Mouse (Mus musculus) CH12.LX (cell line): ENCODE results near the gene Eci1. TPM values are rescaled to one million over a fixed set of nuclear protein-coding genes. Genes with fewer than 3 reads are reported as not detected.
A peak's percentile ranks its signal among the peaks of the same experiment; 100 is the strongest.
"Not testable (repeated sequence)": the region's sequence is repeated elsewhere in the genome, so short reads cannot be mapped to it uniquely, and the experiment has no call there.

Experiments used
- DNase-seq: peaks from one replicate; pipeline ENCODE4 v3.0.0-alpha.2; 2013; ENCODE audit errors: extremely low read depth
- H3K27ac ChIP-seq: 2 replicates; pipeline ENCODE4 v1.5.1; 2012; ENCODE audit warnings: low read depth, mild to moderate bottlenecking, control low read depth, moderate library complexity; ENCODE audit not compliant: insufficient read depth
- H3K27me3 ChIP-seq: replicated peaks from 2 replicates; pipeline ENCODE3; 2012; ENCODE audit warnings: inconsistent platforms
- H3K36me3 ChIP-seq, 2 experiments: replicated peaks in 1 of 2; 2 replicates each; pipeline versions ENCODE3 to v1.6.1; 2012; ENCODE audit warnings: inconsistent platforms in 1 of 2, low read length in 1 of 2, mild to moderate bottlenecking in 1 of 2, mixed read lengths in 1 of 2, moderate library complexity in 1 of 2; ENCODE audit not compliant: control insufficient read depth in 1 of 2, insufficient read depth in 1 of 2
- H3K4me1 ChIP-seq, 2 experiments: 2 replicates each; pipeline ENCODE4 v1.6.1; 2012; ENCODE audit warnings: inconsistent platforms in 1 of 2, moderate library complexity in 1 of 2; ENCODE audit not compliant: insufficient read depth in 2 of 2, control insufficient read depth in 1 of 2
- H3K4me2 ChIP-seq: 2 replicates; pipeline ENCODE4 v1.6.1; 2012; ENCODE audit warnings: low read depth, mild to moderate bottlenecking, control low read depth; ENCODE audit not compliant: poor library complexity, insufficient read depth, severe bottlenecking
- H3K4me3 ChIP-seq, 3 experiments: fragments of 150-350 bp in 1 of 3; sonication (generic) in 1 of 3; replicated peaks in 1 of 3; 2 replicates each; pipeline versions ENCODE3 to v1.5.1; 2011 to 2012; ENCODE audit warnings: low read depth in 2 of 3, low read length in 2 of 3, mild to moderate bottlenecking in 2 of 3, moderate library complexity in 2 of 3, control low read depth in 1 of 3, improper control_type of control experiment in 1 of 3, inconsistent platforms in 1 of 3, mixed read lengths in 1 of 3; ENCODE audit not compliant: poor library complexity in 1 of 3
- H3K79me2 ChIP-seq: replicated peaks from 2 replicates; pipeline ENCODE4 v1.6.1; 2012; ENCODE audit warnings: mild to moderate bottlenecking, moderate library complexity; ENCODE audit not compliant: control insufficient read depth, poor library complexity, insufficient read depth, severe bottlenecking; ENCODE audit errors: extremely low read depth
- H3K9ac ChIP-seq: 2 replicates; pipeline ENCODE4 v1.6.1; 2012; ENCODE audit warnings: low read depth, mild to moderate bottlenecking, control low read depth, moderate library complexity; ENCODE audit not compliant: insufficient read depth
- H3K9me3 ChIP-seq: replicated peaks from 2 replicates; pipeline ENCODE3; 2012; ENCODE audit warnings: low read length, inconsistent platforms, mixed read lengths
- BHLHE40 ChIP-seq: IDR thresholded peaks from 2 replicates; pipeline ENCODE4 v1.6.1; 2011; ENCODE audit warnings: mild to moderate bottlenecking, low read depth, low read length, improper control_type of control experiment
- CTCF ChIP-seq, 2 experiments: IDR thresholded peaks in 1 of 2; conservative IDR thresholded peaks in 1 of 2; 2 replicates each; pipeline ENCODE4 v1.5.1; 2011 to 2012; ENCODE audit warnings: low read depth in 2 of 2, low read length in 2 of 2, improper control_type of control experiment in 1 of 2, inconsistent platforms in 1 of 2, mild to moderate bottlenecking in 1 of 2, moderate library complexity in 1 of 2
- E2F4 ChIP-seq: IDR thresholded peaks from 2 replicates; pipeline ENCODE4 v1.6.1; 2011; ENCODE audit warnings: low read depth, low read length, improper control_type of control experiment; ENCODE audit not compliant: insufficient replicate concordance
- EP300 ChIP-seq: IDR thresholded peaks from 2 replicates; pipeline ENCODE4 v1.6.1; 2011; ENCODE audit warnings: low read length, improper control_type of control experiment
- ETS1 ChIP-seq: conservative IDR thresholded peaks from 2 replicates; pipeline ENCODE4 v1.6.1; 2012; ENCODE audit warnings: low read depth, mild to moderate bottlenecking, inconsistent platforms, low read length, improper control_type of control experiment, moderate library complexity
- GABPA ChIP-seq: IDR thresholded peaks from 2 replicates; pipeline ENCODE4 v1.6.1; 2012; ENCODE audit warnings: low read depth, low read length, improper control_type of control experiment, inconsistent platforms; ENCODE audit not compliant: insufficient replicate concordance
- JUN ChIP-seq: IDR thresholded peaks from 2 replicates; pipeline ENCODE4 v1.6.1; 2011; ENCODE audit warnings: low read depth, mild to moderate bottlenecking, low read length, improper control_type of control experiment, moderate library complexity; ENCODE audit not compliant: insufficient read depth
- JUND ChIP-seq: conservative IDR thresholded peaks from 2 replicates; pipeline ENCODE4 v1.6.1; 2011; ENCODE audit warnings: low read depth, low read length, improper control_type of control experiment
- KAT2A ChIP-seq: IDR thresholded peaks from 2 replicates; pipeline ENCODE4 v1.6.1; 2012; ENCODE audit warnings: low read length, improper control_type of control experiment, inconsistent platforms; ENCODE audit not compliant: insufficient replicate concordance
- MAFK ChIP-seq: IDR thresholded peaks from 2 replicates; pipeline ENCODE4 v1.6.1; 2011; ENCODE audit warnings: low read length, improper control_type of control experiment; ENCODE audit not compliant: insufficient replicate concordance
- MAX ChIP-seq: IDR thresholded peaks from 2 replicates; pipeline ENCODE4 v1.6.1; 2011; ENCODE audit warnings: low read length, improper control_type of control experiment
- MAZ ChIP-seq: IDR thresholded peaks from 2 replicates; pipeline ENCODE4 v1.6.1; 2012; ENCODE audit warnings: low read depth, mild to moderate bottlenecking, inconsistent platforms, low read length, improper control_type of control experiment, moderate library complexity
- NRF1 ChIP-seq: IDR thresholded peaks from 2 replicates; pipeline ENCODE4 v1.6.1; 2014; ENCODE audit warnings: low read depth, mild to moderate bottlenecking, inconsistent platforms, low read length, improper control_type of control experiment, moderate library complexity
- PAX5 ChIP-seq: IDR thresholded peaks from 2 replicates; pipeline ENCODE4 v1.6.1; 2012; ENCODE audit warnings: low read length, inconsistent platforms, mixed read lengths
- POLR2AphosphoS2 ChIP-seq: IDR thresholded peaks from 2 replicates; pipeline ENCODE4 v1.6.1; 2011; ENCODE audit warnings: low read depth, low read length, improper control_type of control experiment
- RCOR1 ChIP-seq: conservative IDR thresholded peaks from 2 replicates; pipeline ENCODE4 v1.6.1; 2012; ENCODE audit warnings: low read depth, mild to moderate bottlenecking, inconsistent platforms, low read length, improper control_type of control experiment
- SIN3A ChIP-seq: IDR thresholded peaks from 2 replicates; pipeline ENCODE4 v1.6.1; 2012; ENCODE audit warnings: low read length, improper control_type of control experiment, inconsistent platforms
- TBP ChIP-seq: conservative IDR thresholded peaks from 2 replicates; pipeline ENCODE4 v1.6.1; 2011; ENCODE audit warnings: low read depth, low read length, improper control_type of control experiment
- TCF12 ChIP-seq: IDR thresholded peaks from 2 replicates; pipeline ENCODE4 v1.6.1; 2014; ENCODE audit warnings: low read depth, mild to moderate bottlenecking, inconsistent platforms, low read length, improper control_type of control experiment
- USF1 ChIP-seq: IDR thresholded peaks from 2 replicates; pipeline ENCODE4 v1.6.1; 2014; ENCODE audit warnings: low read depth, mild to moderate bottlenecking, inconsistent platforms, low read length, improper control_type of control experiment
- USF2 ChIP-seq: conservative IDR thresholded peaks from 2 replicates; pipeline ENCODE4 v1.6.1; 2011; ENCODE audit warnings: low read depth, low read length, improper control_type of control experiment
- ZC3H11A ChIP-seq: IDR thresholded peaks from 2 replicates; pipeline ENCODE4 v1.6.1; 2012; ENCODE audit warnings: low read depth, mild to moderate bottlenecking, inconsistent platforms, low read length, improper control_type of control experiment
- ZKSCAN1 ChIP-seq: IDR thresholded peaks from 2 replicates; pipeline ENCODE4 v1.6.1; 2012; ENCODE audit warnings: low read depth, inconsistent platforms, low read length, improper control_type of control experiment, borderline replicate concordance
- ZMIZ1 ChIP-seq: IDR thresholded peaks from 2 replicates; pipeline ENCODE4 v1.6.1; 2012; ENCODE audit warnings: low read depth, mild to moderate bottlenecking, inconsistent platforms, low read length, improper control_type of control experiment
- dilution Hi-C: fragments of 300-500 bp; cut with MboI; formaldehyde crosslinking; loops from 2 replicates; pipeline ENCODE4 v1.14.3; 2020; ENCODE audit warnings: low sequenced_read_pairs; ENCODE audit not compliant: extremely low pct_unique_long_range_greater_than_20kb, extremely low pct_ligation_motif_present
- in situ Hi-C: fragments of 300-500 bp; cut with MboI; formaldehyde crosslinking; loops from 3 replicates; pipeline ENCODE4 v1.14.3; 2019; ENCODE audit warnings: low sequenced_read_pairs, low pct_ligation_motif_present, low pct_unique_long_range_greater_than_20kb, mixed read lengths
- polyA plus RNA-seq: library from polyadenylated mRNA; unstranded; fragments of >175 nt; gene quantifications from 2 replicates; pipeline ENCODE4 v1.2.1, GENCODE M21; 2012; ENCODE audit warnings: low read depth; ENCODE audit not compliant: insufficient read length
- total RNA-seq, 2 experiments: library from RNA; depleted of rRNA; stranded (reverse); fragments of 300-350 nt in 1 of 2; fragments of >200 nt in 1 of 2; gene quantifications; 2 replicates each; pipeline ENCODE4 v1.2.3; 2012 to 2014

Gene Eci1
- total and polyA plus RNA-seq, 3 experiments: 70.1 to 122 (median 94.7) TPM

GRCm38 (mm10) chr17:24424489-24424888 is 2.0 kb upstream of the Eci1 start:
- Histone ChIP-seq H3K9me3 (no peaks in the 10 kb centered on the region), H3K4me3 (no peak overlapping the region), H3K79me2 (peaks cover 25% of the 10 kb centered on the region), H3K4me2 (no peak overlapping the region), H3K27me3 (no peaks in the 10 kb centered on the region), H3K27ac (no peak overlapping the region), H3K36me3 (peaks cover 57 to 66% of the 10 kb centered on the region in 2 experiments), H3K9ac (no peak overlapping the region), H3K4me1 (peaks cover 0 to 10% of the 10 kb centered on the region in 2 experiments; a peak in 1 of 4 replicates)
- in situ Hi-C loops: no loop called here
- no peak for DNase-seq
- TF ChIP-seq TBP (no peak), JUND (no peak), ZMIZ1 (no peak), E2F4 (no peak), ZC3H11A (no peak), SIN3A (no peak), EP300 (no peak), KAT2A (no peak), MAZ (no peak), MAFK (no peak), ETS1 (no peak)
- dilution Hi-C loops: no loop called here

- H3K4me3 ChIP-seq, DNase-seq, H3K9ac ChIP-seq, dilution Hi-C loops, H3K27ac ChIP-seq, H3K27me3 ChIP-seq, H3K9me3 ChIP-seq, in situ Hi-C loops, H3K4me2 ChIP-seq: not testable (repeated sequence)
- peaks cover 0 to 18% of the 10 kb centered on the region in 2 experiments; a peak in 1 of 4 replicates for H3K4me1 ChIP-seq
- peaks cover 56 to 66% of the 10 kb centered on the region in 2 experiments for H3K36me3 ChIP-seq
- peaks cover 19% of the 10 kb centered on the region for H3K79me2 ChIP-seq
These were observed 1.1 kb upstream of the Eci1 start for GRCm38 (mm10) chr17:24425326-24425725.

GRCm38 (mm10) chr17:24425905-24426304 is 536 bp upstream of the Eci1 start:
- in situ Hi-C loops (no loop called here), dilution Hi-C loops (no loop called here)
- Histone ChIP-seq H3K4me1 (peaks cover 0 to 23% of the 10 kb centered on the region in 2 experiments; a peak in 2 of 4 replicates), H3K27ac (peak overlapping the region; percentile 28; the same call in 1 of the 2 replicates), H3K27me3 (no peaks in the 10 kb centered on the region), H3K4me3 (no peak overlapping the region), H3K4me2 (no peak overlapping the region), H3K36me3 (peaks cover 53 to 66% of the 10 kb centered on the region in 2 experiments), H3K79me2 (peaks cover 13% of the 10 kb centered on the region), H3K9ac (no peak overlapping the region), H3K9me3 (no peaks in the 10 kb centered on the region)
- TF ChIP-seq MAZ (no peak), MAX (no peak), JUND (no peak), CTCF (conservative IDR thresholded peaks at IDR 0.05 in 1 of 2, IDR thresholded peaks at IDR 0.05 in 1 of 2; ENCODE audit: low read depth in 2 of 2, low read length in 2 of 2) (no peak), ZKSCAN1 (no peak), POLR2AphosphoS2 (no peak), NRF1 (no peak), RCOR1 (no peak), BHLHE40 (no peak), PAX5 (no peak), TCF12 (no peak), EP300 (no peak), E2F4 (no peak), USF2 (no peak), USF1 (no peak), JUN (no peak), GABPA (no peak)
- no peak for DNase-seq
